Mouse (Mus musculus) Patski (cell line): ENCODE data around the gene Dab2. TPM values are rescaled to one million over a fixed set of nuclear protein-coding genes. Genes with fewer than 3 reads are reported as not detected.

Experiments
- ATAC-seq: fragments of 100-300 bp; one replicate; pipeline ENCODE4 v1.8.0; 2021
- CTCF ChIA-PET: fragments of 350-600 bp; sonication (Branson Sonifier 250); formaldehyde crosslinking; loops from one replicate; lab custom pipeline; 2022; ENCODE audit warnings: inconsistent platforms; lab: Charles Lee
- POLR2A ChIA-PET: fragments of 350-600 bp; sonication (Branson Sonifier 250); formaldehyde crosslinking; loops from one replicate; lab custom pipeline; 2022; ENCODE audit warnings: antibody characterized with exemption, inconsistent platforms; lab: Charles Lee
- DNase-seq: peaks from one replicate; pipeline ENCODE4 v3.0.0-alpha.2; 2011; ENCODE audit warnings: low read depth, low spot score
- H3K27me3 ChIP-seq: fragments of 371-371 bp; one replicate; pipeline ENCODE4 v1.5.1; 2021
- CTCF ChIP-seq: fragments of 100-300 bp; IDR thresholded peaks from one replicate; pipeline ENCODE4 v1.5.1; 2021
- in situ Hi-C: fragments of 300-500 bp; cut with MboI; formaldehyde crosslinking; loops from 3 replicates; pipeline ENCODE4 v1.11.1; 2018; ENCODE audit warnings: low pct_unique_long_range_greater_than_20kb, mixed read lengths
- polyA plus RNA-seq: library from polyadenylated mRNA; unstranded; gene quantifications from one replicate; pipeline ENCODE4 v1.2.3, GENCODE M21; 2021

Dab2 gene
- 87.5 TPM for polyA plus RNA-seq

DNA sequence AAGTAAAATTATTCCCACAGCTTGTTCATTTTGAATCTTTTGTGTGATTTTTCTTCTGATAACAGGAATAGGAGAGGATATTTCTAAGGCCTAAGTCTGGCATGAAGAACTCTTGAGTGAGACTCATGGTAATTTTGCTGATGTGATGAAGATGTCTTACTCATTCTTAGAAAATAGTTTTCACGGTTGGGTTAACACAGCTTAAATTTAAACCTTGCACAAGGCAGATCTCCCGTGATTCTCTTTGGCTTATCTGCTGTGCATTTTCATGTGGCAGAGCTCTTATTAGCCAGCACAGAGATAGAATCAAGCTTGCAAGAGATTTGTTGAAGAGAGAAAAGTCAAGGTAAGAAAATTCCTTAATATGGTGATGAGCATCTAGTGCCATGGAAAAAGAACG lies at the start of gene Dab2:
TSS of gene Dab2 (plus strand) at position 235 of the 400 bp plus-strand sequence.
- TF ChIP-seq CTCF: no peak
- DNase-seq: no peak
- POLR2A ChIA-PET: interaction anchor here (1.3 kb wide), 1 partner anchor 13 kb away, joined by 3 read pairs; no protein-coding TSS in a partner anchor
- in situ Hi-C loops: no loop called here
- CTCF ChIA-PET: interaction anchor here (1.0 to 2.0 kb wide), 5 partner anchors 8 to 85 kb away, joined by 3 to 6 read pairs (median 3); no protein-coding TSS in a partner anchor
- H3K27me3 ChIP-seq: no peaks in the 10 kb centered on the region
- no peak for ATAC-seq

DNA sequence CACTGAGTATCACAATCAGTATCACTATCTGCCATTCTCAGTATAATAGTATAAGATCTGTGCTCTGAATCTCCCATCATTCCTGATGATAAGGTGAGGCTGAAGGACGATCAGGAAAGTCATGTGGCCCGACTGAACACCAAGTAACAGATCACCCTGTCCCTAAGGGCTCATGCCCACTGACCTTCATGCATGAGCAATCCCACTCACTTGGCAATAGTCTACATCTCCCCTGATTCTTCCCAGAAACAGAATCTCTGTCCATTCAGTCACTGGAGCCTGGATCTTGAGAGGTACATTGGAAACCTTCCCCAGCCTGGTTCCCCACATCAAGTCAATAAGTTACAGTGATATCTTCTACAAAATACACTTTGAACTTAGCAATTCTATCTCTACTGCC lies 46.1 kb upstream of the Dab2 start:
- no peak for TF ChIP-seq CTCF
- CTCF ChIA-PET: no interaction called here

DNA sequence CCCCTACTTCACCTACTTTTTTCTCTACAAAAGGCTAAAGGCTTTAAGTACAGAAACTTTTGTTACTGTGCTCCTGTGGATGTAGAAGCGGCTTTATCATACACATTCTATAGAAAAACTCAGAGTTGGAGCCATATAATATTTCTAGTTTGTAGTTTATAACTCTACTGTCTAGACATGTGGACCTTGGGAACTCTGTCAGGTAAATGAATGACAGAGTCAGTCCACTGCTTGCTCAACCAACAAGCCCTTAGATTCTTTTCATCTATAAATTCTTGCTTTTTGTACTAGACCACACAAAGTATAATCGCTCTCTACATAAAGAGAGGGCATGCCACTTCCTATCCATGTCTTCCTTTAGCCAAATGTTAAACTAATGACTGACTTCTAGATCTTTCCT lies 45.2 kb upstream of the Dab2 start:
- ATAC-seq: no peak
- TF ChIP-seq CTCF: no peak
- POLR2A ChIA-PET: no interaction called here
- DNase-seq: no peak
- CTCF ChIA-PET: no interaction called here
- in situ Hi-C loops: no loop called here
- H3K27me3 ChIP-seq: no peaks in the 10 kb centered on the region

More for the DNA sequence above, 46.1 kb upstream of the Dab2 start:
- POLR2A ChIA-PET: no interaction called here
- in situ Hi-C loops: no loop called here
- DNase-seq (no peak), ATAC-seq (no peak)
- H3K27me3 ChIP-seq: no peaks in the 10 kb centered on the region

DNA sequence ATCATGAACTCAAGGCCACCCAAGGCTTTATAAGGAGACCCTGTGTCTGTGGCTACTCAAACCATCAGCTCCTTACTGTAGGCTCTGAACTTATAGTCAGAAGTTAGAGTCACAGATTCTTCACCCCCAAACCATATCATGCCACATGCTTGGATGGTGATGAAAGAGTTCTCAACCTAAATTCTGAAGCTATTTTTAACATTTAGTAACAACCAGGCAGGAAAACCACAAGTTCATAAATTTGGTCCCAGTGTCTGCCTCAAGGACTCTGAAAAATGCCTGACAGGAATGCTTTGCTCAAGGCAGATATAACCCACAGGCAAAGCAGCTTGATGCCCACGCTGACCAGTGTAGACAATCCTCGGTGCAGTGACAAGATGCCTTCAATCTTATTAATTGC lies 42.5 kb upstream of the Dab2 start:
- DNase-seq (no peak), ATAC-seq (peak; percentile 84)
- ChIA-PET POLR2A (interaction anchor here (1.0 kb wide), 1 partner anchor 179 kb away, joined by 3 read pairs; no protein-coding TSS in a partner anchor), CTCF (interaction anchor here (1.1 to 1.8 kb wide), 6 partner anchors 9 to 120 kb away, joined by 3 to 6 read pairs (median 3); no protein-coding TSS in a partner anchor)
- TF ChIP-seq CTCF: no peak
- H3K27me3 ChIP-seq: no peaks in the 10 kb centered on the region
- in situ Hi-C loops: no loop called here

DNA sequence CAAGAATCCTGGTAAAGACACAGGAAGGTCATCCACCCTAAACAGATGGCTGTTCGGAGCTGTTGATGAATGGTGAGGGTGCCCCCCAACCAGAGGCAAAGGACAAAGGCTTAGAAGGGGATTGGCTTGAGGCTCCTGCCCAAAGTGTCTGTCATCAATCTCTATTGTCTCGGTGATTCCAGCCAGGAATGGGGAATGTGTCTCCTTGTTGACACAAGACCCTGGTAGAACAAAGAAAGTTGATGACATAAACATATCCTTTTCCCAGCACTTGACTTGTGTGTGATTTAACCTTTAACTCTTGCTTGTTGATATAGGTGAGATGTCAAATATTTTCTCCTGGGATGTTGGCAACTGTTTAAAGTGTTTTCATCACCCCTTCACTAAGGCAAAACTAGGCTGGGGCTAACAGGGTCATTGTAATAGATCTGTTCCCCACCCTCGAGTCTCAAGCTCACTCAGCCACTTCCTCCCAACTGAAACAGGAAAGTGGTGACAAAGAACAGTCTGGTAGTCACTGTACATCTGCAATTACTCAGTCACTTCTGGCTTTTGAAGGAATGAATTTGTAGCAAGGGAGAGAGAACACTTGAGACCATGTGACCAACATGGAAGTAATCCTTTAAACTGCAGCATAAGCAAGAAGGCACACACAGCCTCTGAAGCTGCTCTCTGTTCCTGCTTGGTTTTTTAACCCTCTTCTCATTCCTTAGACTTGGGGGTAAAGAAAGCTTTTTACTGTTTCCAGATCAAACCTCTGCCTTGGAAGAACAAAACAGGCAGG lies 39.4 kb upstream of the Dab2 start:
- in situ Hi-C loops: no loop called here
- POLR2A ChIA-PET: interaction anchor here (1.2 kb wide), 1 partner anchor 23 kb away, joined by 5 read pairs; no protein-coding TSS in a partner anchor
- TF ChIP-seq CTCF: no peak
- no peak for DNase-seq
- H3K27me3 ChIP-seq: no peaks in the 10 kb centered on the region
- ATAC-seq: no peak
- CTCF ChIA-PET: interaction anchor here (1.1 to 2.5 kb wide), 6 partner anchors 9 to 314 kb away, joined by 3 to 5 read pairs (median 4); no protein-coding TSS in a partner anchor

DNA sequence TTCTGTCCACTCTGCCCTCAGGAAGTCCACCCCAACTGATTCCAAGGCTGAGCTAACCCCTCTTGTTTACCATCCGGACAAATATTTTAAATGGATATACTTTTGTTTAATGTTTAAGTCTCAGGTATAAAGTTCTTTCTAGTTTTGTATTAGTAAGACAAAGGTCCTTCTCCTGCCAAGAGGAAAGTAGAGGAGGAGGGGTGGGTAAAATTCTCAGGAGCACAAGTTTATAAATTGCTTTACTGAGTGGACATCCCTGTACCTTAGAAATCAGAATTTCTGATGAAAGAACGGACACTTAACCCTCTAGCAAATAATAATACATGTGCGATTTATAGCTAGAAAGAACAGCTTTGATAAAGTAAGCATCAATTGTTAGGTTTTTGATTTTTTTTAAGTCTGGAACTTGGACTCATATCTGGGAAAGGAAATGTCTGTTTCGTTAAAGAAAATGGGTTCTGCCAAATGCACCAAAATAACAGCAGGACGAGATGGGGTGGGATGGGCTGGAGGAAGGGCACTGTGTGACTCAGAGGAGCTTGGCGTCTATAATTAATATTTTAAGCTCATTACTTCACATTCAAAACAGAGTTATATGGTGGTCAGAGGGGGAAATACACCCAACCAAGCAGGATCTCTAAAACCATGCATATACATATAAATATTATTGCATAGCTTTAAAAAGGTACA lies 38.7 kb upstream of the Dab2 start:
- no peak for ATAC-seq
- no peaks in the 10 kb centered on the region for H3K27me3 ChIP-seq
- in situ Hi-C loops: no loop called here
- CTCF ChIA-PET: interaction anchor here (1.2 to 2.5 kb wide), 5 partner anchors 8 to 127 kb away, joined by 3 to 5 read pairs (median 3); no protein-coding TSS in a partner anchor
- DNase-seq: no peak
- POLR2A ChIA-PET: interaction anchor here (1.2 kb wide), 1 partner anchor 22 kb away, joined by 5 read pairs; no protein-coding TSS in a partner anchor
- no peak for TF ChIP-seq CTCF

DNA sequence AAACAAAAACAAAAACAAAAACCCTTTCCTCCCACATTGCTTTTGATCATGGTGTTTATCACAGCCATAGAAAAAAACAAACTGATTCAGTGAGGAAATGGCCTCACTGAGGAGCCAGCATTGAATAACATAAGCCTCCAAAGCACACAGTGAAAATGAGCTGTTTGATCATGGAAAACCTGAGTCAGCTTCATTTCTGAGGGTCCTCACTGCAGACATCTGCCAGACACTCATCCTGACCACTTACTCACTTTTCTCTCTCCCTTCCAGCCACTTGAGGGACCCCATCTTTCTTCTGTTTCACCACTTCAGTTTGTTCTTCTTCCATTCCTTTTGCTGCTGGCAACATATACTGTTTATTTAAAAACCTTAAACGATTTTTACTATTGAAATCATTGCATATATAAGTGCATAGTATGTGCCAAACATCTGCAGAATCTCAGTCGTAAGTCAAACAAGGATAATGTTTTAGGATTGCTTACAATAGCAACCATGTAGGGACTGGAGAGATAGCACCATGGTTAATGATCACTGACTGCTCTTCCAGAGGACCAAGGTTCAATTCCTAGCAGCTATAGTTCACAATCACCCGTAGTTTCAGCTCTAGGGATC lies 32.3 kb upstream of the Dab2 start:
- in situ Hi-C loops: no loop called here
- DNase-seq (no peak), ATAC-seq (no peak)
- CTCF ChIA-PET: no interaction called here
- no peaks in the 10 kb centered on the region for H3K27me3 ChIP-seq
- POLR2A ChIA-PET: no interaction called here
- no peak for TF ChIP-seq CTCF

DNA sequence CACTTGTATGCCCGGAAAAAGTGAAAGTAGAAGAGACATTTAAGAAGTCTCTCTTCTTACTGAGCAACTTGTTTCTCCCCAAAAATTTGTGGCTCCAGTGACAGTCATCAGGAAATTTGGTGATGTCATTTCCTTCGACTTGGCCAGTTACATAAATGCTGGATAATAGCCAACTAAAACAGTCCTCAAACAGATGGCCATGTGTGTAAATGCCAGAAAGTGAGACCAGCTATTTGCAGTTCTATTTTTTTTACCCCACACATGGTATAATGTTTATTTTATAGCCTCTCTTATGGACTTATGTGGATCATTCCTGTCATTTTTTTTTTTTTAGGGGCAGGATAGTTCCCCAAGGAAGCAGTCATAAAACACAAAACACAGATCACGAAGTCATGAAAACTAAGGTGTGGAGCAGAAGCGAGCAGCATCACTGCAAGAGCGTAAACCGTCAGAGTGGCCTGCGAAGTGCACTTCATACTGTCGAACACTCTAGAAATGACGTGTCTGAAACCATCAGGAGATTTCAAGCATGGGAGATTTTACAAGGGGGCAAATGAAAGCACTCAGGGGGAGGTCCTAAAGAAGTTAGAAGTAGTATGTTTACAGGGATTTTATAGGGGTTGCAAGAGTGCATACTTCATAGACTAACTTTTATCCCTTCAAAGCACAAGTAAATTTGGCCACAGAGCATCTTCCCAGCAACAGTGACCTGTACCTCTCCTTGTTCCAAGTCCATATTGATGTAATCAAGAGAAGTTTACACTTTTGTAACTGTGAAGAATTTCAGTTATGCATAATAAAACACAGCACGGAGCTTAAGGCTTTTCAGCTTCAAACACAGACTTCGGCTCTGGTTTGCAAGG lies 20.8 kb upstream of the Dab2 start:
- POLR2A ChIA-PET: no interaction called here
- no peaks in the 10 kb centered on the region for H3K27me3 ChIP-seq
- peak; percentile 84 for ATAC-seq
- DNase-seq: peak; percentile 31
- in situ Hi-C loops: no loop called here
- CTCF ChIA-PET: interaction anchor here (0.9 to 1.8 kb wide), 4 partner anchors 10 to 107 kb away, joined by 3 to 7 read pairs (median 4); no protein-coding TSS in a partner anchor
- TF ChIP-seq CTCF: no peak

DNA sequence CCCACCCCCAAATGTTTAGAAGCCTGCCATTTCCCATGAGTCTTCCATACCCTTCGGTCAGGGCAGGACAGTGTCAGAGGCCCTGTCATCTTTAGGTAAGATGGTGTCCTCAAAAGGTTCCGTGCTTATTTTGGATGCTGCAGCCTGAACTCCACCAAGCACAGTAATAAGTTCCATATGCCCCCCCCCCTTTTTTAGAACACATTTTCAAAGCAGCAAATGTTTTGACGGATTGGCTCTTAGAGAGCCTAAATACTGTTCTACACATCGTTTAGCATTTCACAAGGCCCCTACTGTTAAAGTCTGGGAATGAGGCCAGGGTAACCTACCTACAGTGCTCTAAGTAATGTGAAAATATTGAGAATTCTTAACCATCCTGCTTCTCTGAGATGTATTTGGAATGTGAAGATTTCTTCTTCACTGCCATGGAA lies 19.6 kb upstream of the Dab2 start:
- no peak for TF ChIP-seq CTCF
- ATAC-seq (no peak), DNase-seq (no peak)
- ChIA-PET CTCF (interaction anchor here (1.8 kb wide), 1 partner anchor 106 kb away, joined by 7 read pairs; no protein-coding TSS in a partner anchor), POLR2A (no interaction called here)
- H3K27me3 ChIP-seq: no peaks in the 10 kb centered on the region
- in situ Hi-C loops: no loop called here
